Mouse (Mus musculus) CD4-positive, CD25-positive, alpha-beta regulatory T cell (primary cell): ENCODE data around the gene Ing3. TPM values are rescaled to one million over a fixed set of nuclear protein-coding genes. Genes with fewer than 3 reads are reported as not detected.

Source experiments
- polyA plus RNA-seq: library from polyadenylated mRNA; unstranded; fragments of 100-300 nt; shearing (Covaris generic); gene quantifications from one replicate; pipeline ENCODE4 v1.2.1, GENCODE M21; 2017

Gene Ing3
- 31.0 TPM for polyA plus RNA-seq

DNA sequence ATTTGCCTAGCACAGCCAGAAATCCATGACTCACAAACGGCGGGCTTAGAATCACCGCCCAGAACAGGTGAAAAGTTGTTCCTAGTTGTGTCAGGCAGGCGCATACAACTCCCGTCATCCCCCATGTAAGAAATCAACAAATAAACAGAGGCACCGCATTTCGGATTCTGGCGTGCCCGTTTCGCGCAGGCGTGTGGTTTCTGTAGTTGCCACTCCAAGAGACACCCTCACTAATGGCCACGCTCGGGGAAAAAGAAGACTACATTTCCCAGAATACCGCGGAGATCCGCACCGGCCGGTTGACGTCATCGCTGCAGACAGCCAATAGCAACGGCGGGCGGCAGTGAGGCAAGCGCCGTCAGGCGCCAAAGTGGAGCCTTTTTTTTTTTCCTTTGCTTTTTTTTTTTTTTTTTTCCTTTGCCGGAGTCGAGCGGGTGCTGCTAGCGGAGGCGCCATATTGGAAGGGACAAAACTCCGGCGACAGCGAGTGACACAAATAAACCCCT, at the start of gene Ing3:
Ing3 (plus strand) TSS at position 346 of the 506 bp plus-strand sequence.

DNA sequence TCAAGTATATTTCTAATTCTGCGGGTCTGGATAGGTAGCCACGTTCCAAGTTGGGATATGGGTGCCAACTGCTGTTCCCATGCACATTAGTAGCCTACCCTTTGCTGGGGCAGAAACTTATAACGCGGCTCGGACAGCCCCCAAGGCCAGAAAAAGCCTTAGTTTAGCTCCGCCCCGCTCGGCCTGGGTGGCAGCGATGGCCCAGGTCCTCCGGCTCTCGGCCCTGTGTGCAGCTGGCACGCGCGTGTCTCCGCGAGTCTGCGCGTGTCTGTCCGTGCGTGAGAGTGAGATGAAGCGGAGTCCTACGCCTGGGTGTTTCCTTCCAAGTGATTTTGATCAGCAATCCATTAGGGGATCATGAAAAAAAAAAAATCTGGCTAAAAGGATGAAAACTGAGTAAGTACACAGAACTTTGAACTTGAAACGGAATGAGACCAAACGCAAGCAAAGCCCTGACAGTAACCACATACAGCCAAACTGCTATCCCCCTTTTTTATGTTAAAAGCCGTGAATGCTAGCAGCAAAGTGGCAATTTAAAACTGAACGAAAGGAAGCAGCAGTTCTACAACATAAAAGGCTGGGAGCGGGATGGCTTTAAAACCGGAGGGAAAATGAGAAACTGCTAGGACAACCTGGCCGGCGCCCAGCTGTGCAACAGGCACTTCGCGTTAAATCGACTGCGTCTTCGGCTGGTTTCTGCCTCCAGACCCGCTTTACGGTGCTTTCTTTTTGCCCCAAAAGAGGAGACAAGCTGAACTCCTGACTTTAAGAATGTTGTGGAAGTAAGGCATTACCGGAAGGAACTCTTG, 36.6 kb downstream of the Ing3 start, which contains the start of gene Cped1:
Cped1 (plus strand) TSS at position 185 of the 809 bp plus-strand sequence.

Other genes starting within 250 kb of the Ing3 start
- not detected for gene Tspan12, start 97.1 kb upstream of the Ing3 start, polyA plus RNA-seq
- gene Cped1, start 36.3 kb downstream of the Ing3 start, polyA plus RNA-seq, result 0.14 TPM